Mouse (Mus musculus) liver, embryonic 11.5 days (tissue): ENCODE results near the gene Mpv17l2. TPM values are rescaled to one million over a fixed set of nuclear protein-coding genes. Genes with fewer than 3 reads are reported as not detected.

Source experiments
- ATAC-seq: fragments of 200-750 bp; cut with Nextera tagmentation; replicated peaks from 2 replicates; pipeline ENCODE4 v1.8.0; 2017; ENCODE audit warnings: moderate number of reproducible peaks, mild to moderate bottlenecking, moderate TSS enrichment, moderate library complexity; ENCODE audit not compliant: low FRiP score
- DNase-seq: peaks from one replicate; pipeline ENCODE4 v3.0.0-alpha.2; 2017; ENCODE audit warnings: low spot score
- H3K27ac ChIP-seq: fragments of 300-500 bp; sonication (generic); 2 replicates; pipeline ENCODE4 v1.5.1; 2014; ENCODE audit warnings: mild to moderate bottlenecking, low read depth, low read length, control low read depth
- H3K27me3 ChIP-seq: fragments of 300-500 bp; sonication (generic); replicated peaks from 2 replicates; pipeline ENCODE4 v1.6.1; 2014; ENCODE audit warnings: low read length, mixed read lengths; ENCODE audit not compliant: control insufficient read depth, insufficient read depth
- H3K36me3 ChIP-seq: fragments of 300-500 bp; sonication (generic); 2 replicates; pipeline ENCODE4 v1.6.1; 2014; ENCODE audit warnings: mild to moderate bottlenecking, low read length, moderate library complexity, mixed read lengths; ENCODE audit not compliant: control insufficient read depth, insufficient read depth
- H3K4me1 ChIP-seq: fragments of 300-500 bp; sonication (generic); replicated peaks from 2 replicates; pipeline ENCODE4 v1.6.1; 2014; ENCODE audit warnings: low read length, mixed read lengths; ENCODE audit not compliant: control insufficient read depth, insufficient read depth
- H3K4me2 ChIP-seq: fragments of 300-500 bp; sonication (generic); 2 replicates; pipeline ENCODE4 v1.6.1; 2014; ENCODE audit warnings: mild to moderate bottlenecking, control low read depth, moderate library complexity
- H3K4me3 ChIP-seq: fragments of 300-500 bp; sonication (generic); 2 replicates; pipeline ENCODE4 v1.5.1; 2014; ENCODE audit warnings: low read depth, low read length, control low read depth
- H3K9ac ChIP-seq: fragments of 300-500 bp; sonication (generic); 2 replicates; pipeline ENCODE4 v1.6.1; 2014; ENCODE audit warnings: low read depth, low read length, control low read depth
- H3K9me3 ChIP-seq: fragments of 300-500 bp; sonication (generic); 2 replicates; pipeline ENCODE4 v1.6.1; 2016; ENCODE audit warnings: low read length, inconsistent platforms, mixed read lengths; ENCODE audit not compliant: control insufficient read depth
- WGBS: fragments of 180-500 bp; shearing (Covaris S2); extraction: QIAGEN DNeasy Blood & Tissue Kit; methylation state at CpG from one replicate; pipeline ENCODE4 v1.1.7; 2014; 5-methylcytosine and 5-hydroxymethylcytosine counted together
- polyA plus RNA-seq: library from polyadenylated mRNA; unstranded; fragments of >200 nt; fragmentation: Nextera tagmentation; extraction: Ambion mirVana; gene quantifications from 2 replicates; pipeline ENCODE4 v1.2.1, GENCODE M21; 2014

The Mpv17l2 gene
- polyA plus RNA-seq, 1 experiment from 2014 or later: 67.7 TPM

DNA sequence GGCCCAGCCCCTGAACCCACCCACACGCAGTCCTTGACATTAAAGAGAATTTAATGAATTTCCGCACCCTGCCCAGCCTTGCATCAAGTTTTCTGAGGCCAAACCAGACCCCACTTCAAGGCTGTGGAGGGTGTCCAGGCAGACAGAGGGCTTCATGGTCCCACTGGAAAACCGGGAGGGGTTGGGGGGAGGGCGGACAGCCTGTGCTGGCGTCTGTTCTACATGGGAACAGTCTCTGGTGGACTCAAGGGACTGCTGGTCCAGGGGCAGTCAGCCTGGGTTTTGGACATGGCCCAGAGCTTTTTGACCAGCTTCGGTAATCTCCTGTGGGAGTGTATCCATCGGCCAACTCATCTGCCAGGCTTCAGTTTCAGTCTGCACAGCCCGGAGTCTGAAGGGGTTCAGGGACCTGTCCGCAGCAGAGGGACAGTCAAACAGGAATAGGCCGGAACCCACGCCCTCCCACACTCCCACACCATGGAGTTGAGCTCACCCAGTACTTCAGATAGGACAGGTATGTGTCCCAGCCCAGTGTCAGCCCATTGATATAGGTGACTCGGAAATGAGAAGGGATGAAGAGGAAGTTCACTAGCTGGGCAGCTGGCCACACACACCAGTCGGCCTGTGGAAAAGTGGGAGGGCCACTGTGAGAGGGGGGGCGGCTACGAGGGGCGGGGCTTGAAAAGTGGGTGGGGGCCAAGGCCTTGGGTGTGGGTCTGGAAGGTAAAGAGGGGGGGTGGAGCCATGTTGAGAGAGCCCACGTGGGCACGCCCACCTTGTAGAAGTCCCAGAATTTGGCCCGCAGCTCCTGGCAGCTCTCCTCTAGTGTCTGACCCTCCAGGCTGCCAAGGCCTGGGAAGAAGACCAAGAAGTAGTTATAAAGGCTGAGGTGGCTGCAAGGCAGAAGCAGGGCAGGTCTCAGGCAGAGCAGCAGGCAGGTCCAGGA is 1.9 kb downstream of the Mpv17l2 start:
- WGBS: 69% methylated on average over 19 of the region's 19 CpGs
- ATAC-seq (no peak), DNase-seq (no peak)
- H3K9me3 ChIP-seq: no peaks in the 10 kb centered on the region
- peak overlapping the region; percentile 90; the same call in 1 of the 2 replicates for H3K9ac ChIP-seq
- H3K4me3 ChIP-seq: peak overlapping the region; percentile 3
- no peaks in the 10 kb centered on the region for H3K27me3 ChIP-seq
- peaks cover 46% of the 10 kb centered on the region for H3K4me1 ChIP-seq
- H3K4me2 ChIP-seq: peak overlapping the region; percentile 99
- no peaks in the 10 kb centered on the region; the same call in 1 of the 2 replicates for H3K36me3 ChIP-seq
- H3K27ac ChIP-seq: no peak overlapping the region

GRCm38 (mm10) chr8:70758308-70758615 is 2.5 kb downstream of the Mpv17l2 start:
- Histone ChIP-seq H3K27me3 (no peaks in the 10 kb centered on the region), H3K4me3 (no peak overlapping the region), H3K4me1 (peaks cover 46% of the 10 kb centered on the region), H3K9ac (no peak overlapping the region), H3K4me2 (no peak overlapping the region), H3K27ac (no peak overlapping the region), H3K36me3 (no peaks in the 10 kb centered on the region; the same call in 1 of the 2 replicates), H3K9me3 (no peaks in the 10 kb centered on the region)
- ATAC-seq (no peak), DNase-seq (no peak)
- 88% methylated on average over 7 of the region's 7 CpGs for WGBS

DNA sequence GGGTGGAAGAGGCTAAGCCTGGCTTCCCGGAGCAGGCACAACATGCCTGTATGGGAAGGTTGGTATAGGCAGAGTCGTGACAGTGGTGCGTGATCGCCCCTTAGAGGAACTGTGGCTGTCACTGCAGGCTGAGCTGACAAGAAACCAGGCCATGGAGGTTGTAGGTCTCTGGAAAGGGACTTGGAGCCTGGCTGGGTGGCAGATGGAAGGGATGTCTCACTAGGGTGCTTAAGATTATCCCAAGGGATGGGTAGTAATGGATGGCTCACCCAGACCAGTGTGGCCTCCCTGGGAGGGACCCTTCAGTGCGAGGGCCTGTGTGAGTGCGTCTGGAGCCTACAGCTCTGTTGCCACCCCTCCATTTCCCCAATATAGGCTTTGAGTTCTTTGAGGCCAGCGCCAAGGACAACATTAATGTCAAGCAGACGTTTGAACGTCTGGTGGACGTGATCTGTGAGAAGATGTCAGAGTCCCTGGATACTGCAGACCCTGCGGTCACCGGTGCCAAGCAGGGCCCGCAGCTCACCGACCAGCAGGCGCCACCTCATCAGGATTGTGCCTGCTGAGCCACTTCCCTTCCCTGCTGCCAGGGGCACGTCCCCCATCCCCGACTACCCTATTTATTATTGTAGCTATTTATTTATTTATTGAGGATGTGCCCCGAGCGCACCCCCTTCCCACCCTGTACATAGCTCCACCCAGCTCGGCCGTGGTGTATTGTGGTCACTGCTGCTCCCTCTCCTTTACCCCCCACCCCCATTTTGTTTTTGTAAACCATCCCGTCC is 3.0 kb downstream of the Mpv17l2 start:
- H3K27me3 ChIP-seq: no peaks in the 10 kb centered on the region
- no peaks in the 10 kb centered on the region; the same call in 1 of the 2 replicates for H3K36me3 ChIP-seq
- ATAC-seq (no peak), DNase-seq (no peak)
- H3K4me1 ChIP-seq: peaks cover 50% of the 10 kb centered on the region
- H3K27ac ChIP-seq: no peak overlapping the region
- H3K9ac ChIP-seq: no peak overlapping the region
- H3K4me2 ChIP-seq: no peak overlapping the region
- WGBS: 75% methylated on average over 22 of the region's 22 CpGs
- no peaks in the 10 kb centered on the region for H3K9me3 ChIP-seq
- no peak overlapping the region for H3K4me3 ChIP-seq

DNA sequence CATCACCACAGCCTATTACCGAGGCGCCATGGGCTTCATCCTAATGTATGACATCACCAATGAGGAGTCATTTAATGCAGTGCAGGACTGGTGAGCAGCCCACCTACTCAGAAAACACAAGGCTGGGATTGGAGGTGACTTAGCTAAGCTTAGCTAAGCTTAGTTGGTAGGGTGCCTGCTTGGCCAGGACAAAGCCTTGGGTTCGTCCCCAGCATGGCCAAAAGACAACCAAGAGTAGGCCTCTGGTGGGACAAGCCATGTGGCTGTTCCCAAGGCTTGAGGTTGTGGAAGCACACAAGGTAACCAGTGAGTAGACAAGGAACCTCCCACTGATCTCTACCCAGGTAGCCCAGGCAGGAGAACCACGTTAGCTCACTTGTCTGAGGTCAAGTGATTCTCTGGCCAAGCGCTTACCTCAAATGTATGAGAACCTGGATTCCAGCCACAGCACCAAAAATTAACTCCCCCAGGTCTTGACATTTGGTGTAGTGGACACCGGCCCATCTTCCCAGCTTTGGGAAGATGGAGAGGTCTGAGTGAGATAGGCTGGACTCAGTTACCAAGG is 4.2 kb downstream of the Mpv17l2 start:
- 95% methylated on average over 6 of the region's 6 CpGs for WGBS
- H3K9me3 ChIP-seq: no peaks in the 10 kb centered on the region
- H3K4me1 ChIP-seq: peaks cover 42% of the 10 kb centered on the region
- no peak overlapping the region for H3K4me3 ChIP-seq
- no peak for DNase-seq
- ATAC-seq: no peak
- no peak overlapping the region for H3K9ac ChIP-seq
- no peak overlapping the region for H3K27ac ChIP-seq
- no peak overlapping the region for H3K4me2 ChIP-seq
- H3K36me3 ChIP-seq: no peaks in the 10 kb centered on the region; the same call in 1 of the 2 replicates
- H3K27me3 ChIP-seq: no peaks in the 10 kb centered on the region

GRCm38 (mm10) chr8:70755661-70756475 is 4.9 kb downstream of the Mpv17l2 start:
- Histone ChIP-seq H3K4me3 (peak overlapping the region; percentile 84), H3K9me3 (no peaks in the 10 kb centered on the region), H3K36me3 (no peaks in the 10 kb centered on the region; the same call in 1 of the 2 replicates), H3K4me2 (peak overlapping the region; percentile 100), H3K9ac (no peak overlapping the region), H3K27me3 (no peaks in the 10 kb centered on the region), H3K4me1 (peaks cover 37% of the 10 kb centered on the region), H3K27ac (no peak overlapping the region)
- ATAC-seq (no peak), DNase-seq (no peak)
- 82% methylated on average over 24 of the region's 24 CpGs for WGBS

- no peak for DNase-seq
- ATAC-seq: peak; percentile 6; the same call in 1 of the 2 replicates
- H3K36me3 ChIP-seq: no peaks in the 10 kb centered on the region; the same call in 1 of the 2 replicates
- H3K9ac ChIP-seq: peak overlapping the region; percentile 82
- H3K4me1 ChIP-seq: peaks cover 36% of the 10 kb centered on the region
- no peaks in the 10 kb centered on the region for H3K9me3 ChIP-seq
- 17% methylated on average over 48 of the region's 50 CpGs for WGBS
- peak overlapping the region; percentile 84 for H3K4me3 ChIP-seq
- H3K27me3 ChIP-seq: peaks cover under 1% of the 10 kb centered on the region; the same call in 1 of the 2 replicates
- peak overlapping the region; percentile 100 for H3K4me2 ChIP-seq
- H3K27ac ChIP-seq: 0 out of 2 replicates have a peak overlapping the region, but pooled peaks have one; percentile 32
Observed at GRCm38 (mm10) chr8:70754871-70755660, 5.7 kb downstream of the Mpv17l2 start.

DNA sequence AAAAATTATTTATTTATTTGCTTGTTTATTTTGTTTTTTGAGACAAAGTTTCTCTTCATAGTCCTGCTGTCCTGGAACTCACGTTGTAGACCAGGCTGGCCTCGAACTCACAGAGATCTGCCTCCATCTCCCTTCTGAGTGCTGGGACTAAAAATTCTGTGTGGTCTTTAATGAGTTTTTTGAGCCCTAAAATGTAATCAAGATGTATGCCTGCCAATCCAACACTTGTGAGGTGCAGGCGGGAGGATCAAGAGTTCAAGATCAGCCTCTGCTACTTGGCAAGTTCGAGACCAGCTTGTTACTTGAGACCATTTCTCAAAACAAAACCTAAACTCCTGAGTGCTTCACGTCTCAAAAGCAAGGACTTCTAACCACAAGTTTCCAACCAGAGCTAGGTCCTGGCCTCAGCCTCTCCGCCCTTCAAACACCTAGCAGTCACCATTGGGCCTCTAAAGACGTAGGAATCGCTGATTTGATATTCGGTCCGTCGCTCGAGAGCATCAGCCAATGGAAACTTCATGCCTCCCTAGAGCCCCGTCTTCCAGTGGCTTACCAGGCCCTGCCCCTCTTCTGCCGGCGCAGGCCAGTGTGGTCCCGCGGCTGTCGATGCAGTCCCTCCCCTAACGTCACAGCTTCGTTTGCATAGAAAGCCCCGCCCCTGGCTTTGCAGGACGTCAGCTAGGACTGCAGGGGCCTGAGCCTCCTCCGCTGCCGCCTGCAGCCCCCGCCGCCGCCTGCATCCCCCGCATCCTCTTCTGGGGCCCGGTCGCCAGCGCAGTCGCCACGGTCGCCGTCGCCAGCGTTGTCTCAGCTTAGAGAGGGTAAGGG is 6.5 kb downstream of the Mpv17l2 start, which contains the start of gene Rab3a:
TSS of gene Rab3a (plus strand) at position 637 of the 828 bp plus-strand sequence.
- DNase-seq (peak; percentile 92), ATAC-seq (peak; percentile 96)
- peak within 1 kb of the TSS; percentile 67 for H3K27ac ChIP-seq
- H3K9me3 ChIP-seq: no peaks in the 10 kb centered on the region
- H3K4me1 ChIP-seq: peaks cover 28% of the 10 kb centered on the region
- H3K4me2 ChIP-seq: peak within 1 kb of the TSS; percentile 100
- no peaks in the 10 kb centered on the region; the same call in 1 of the 2 replicates for H3K36me3 ChIP-seq
- peak within 1 kb of the TSS; percentile 84 for H3K4me3 ChIP-seq
- peaks cover 9% of the 10 kb centered on the region for H3K27me3 ChIP-seq
- 7% methylated on average over 37 of the region's 37 CpGs for WGBS
- peak within 1 kb of the TSS; percentile 82 for H3K9ac ChIP-seq
